Mouse (Mus musculus) neural tube, embryonic 11.5 days (tissue): Measurements from ENCODE around the gene Map2. TPM values are rescaled to one million over a fixed set of nuclear protein-coding genes. Genes with fewer than 3 reads are reported as not detected.

ENCODE experiments used
- ATAC-seq: fragments of 200-750 bp; cut with Nextera tagmentation; 2 replicates; pipeline ENCODE4 v1.8.0; 2017; ENCODE audit warnings: moderate number of reproducible peaks, mild to moderate bottlenecking, moderate TSS enrichment, moderate library complexity; ENCODE audit not compliant: insufficient read depth, low FRiP score, low TSS enrichment
- DNase-seq: peaks from one replicate; pipeline ENCODE4 v3.0.0-alpha.2; 2015; ENCODE audit warnings: low spot score
- H3K27ac ChIP-seq: fragments of 300-500 bp; sonication (generic); 2 replicates; pipeline ENCODE4 v1.5.1; 2014; ENCODE audit warnings: low read depth, mild to moderate bottlenecking, low read length
- H3K27me3 ChIP-seq: fragments of 300-500 bp; sonication (generic); 2 replicates; pipeline ENCODE4 v1.6.1; 2014; ENCODE audit warnings: mild to moderate bottlenecking, low read length, mixed read lengths; ENCODE audit not compliant: control insufficient read depth, insufficient read depth
- H3K36me3 ChIP-seq: fragments of 300-500 bp; sonication (generic); 2 replicates; pipeline ENCODE4 v1.6.1; 2014; ENCODE audit warnings: mild to moderate bottlenecking, low read length, moderate library complexity, mixed read lengths; ENCODE audit not compliant: control insufficient read depth, insufficient read depth
- H3K4me1 ChIP-seq: fragments of 300-500 bp; sonication (generic); 2 replicates; pipeline ENCODE4 v1.6.1; 2014; ENCODE audit warnings: low read length, mixed read lengths; ENCODE audit not compliant: control insufficient read depth, insufficient read depth
- H3K4me2 ChIP-seq: fragments of 300-500 bp; sonication (generic); 2 replicates; pipeline ENCODE4 v1.6.1; 2014; ENCODE audit warnings: low read depth, mild to moderate bottlenecking, moderate library complexity
- H3K4me3 ChIP-seq: fragments of 300-500 bp; sonication (generic); 2 replicates; pipeline ENCODE4 v1.5.1; 2014; ENCODE audit warnings: low read depth, low read length
- H3K9ac ChIP-seq: fragments of 300-500 bp; sonication (generic); 2 replicates; pipeline ENCODE4 v1.6.1; 2014; ENCODE audit warnings: mild to moderate bottlenecking, low read length
- H3K9me3 ChIP-seq: fragments of 300-500 bp; sonication (generic); 2 replicates; pipeline ENCODE4 v1.6.1; 2016; ENCODE audit warnings: low read length; ENCODE audit not compliant: control insufficient read depth
- WGBS: fragments of 180-500 bp; shearing (Covaris S2); extraction: QIAGEN DNeasy Blood & Tissue Kit; methylation state at CpG from one replicate; pipeline ENCODE4 v1.1.7; 2014; 5-methylcytosine and 5-hydroxymethylcytosine counted together
- polyA plus RNA-seq: library from polyadenylated mRNA; unstranded; fragments of >200 nt; fragmentation: Nextera tagmentation; extraction: Ambion mirVana; gene quantifications from 2 replicates; pipeline ENCODE4 v1.2.1, GENCODE M21; 2014

The Map2 gene
- polyA plus RNA-seq, 1 experiment from 2014 or later, result 194 TPM

GRCm38 (mm10) chr1:66223331-66223730, 48.3 kb downstream of the Map2 start:
- H3K27me3 ChIP-seq, result no peaks in the 10 kb centered on the region
- H3K4me3 ChIP-seq, result no peak overlapping the region
- no peaks in the 10 kb centered on the region for H3K36me3 ChIP-seq
- H3K27ac ChIP-seq, result no peak overlapping the region
- ATAC-seq, result no peak
- WGBS, result 17% methylated on average over 1 of the region's 1 CpGs
- H3K9me3 ChIP-seq, result no peaks in the 10 kb centered on the region
- H3K4me1 ChIP-seq, result no peaks in the 10 kb centered on the region
- no peak for DNase-seq
- no peak overlapping the region for H3K4me2 ChIP-seq
- H3K9ac ChIP-seq, result no peak overlapping the region

- no peaks in the 10 kb centered on the region for H3K4me1 ChIP-seq
- no peak for ATAC-seq
- H3K27ac ChIP-seq, result no peak overlapping the region
- no peak overlapping the region for H3K9ac ChIP-seq
- no peaks in the 10 kb centered on the region for H3K36me3 ChIP-seq
- no peak overlapping the region for H3K4me2 ChIP-seq
- H3K9me3 ChIP-seq, result no peaks in the 10 kb centered on the region
- no peak for DNase-seq
- WGBS, result 66% methylated on average over 7 of the region's 7 CpGs
- no peaks in the 10 kb centered on the region for H3K27me3 ChIP-seq
- H3K4me3 ChIP-seq, result no peak overlapping the region
Measured at GRCm38 (mm10) chr1:66226372-66227368, 51.6 kb downstream of the Map2 start.

GRCm38 (mm10) chr1:66228205-66228604, 53.1 kb downstream of the Map2 start:
- Histone ChIP-seq H3K9ac (no peak overlapping the region), H3K4me3 (no peak overlapping the region), H3K9me3 (no peaks in the 10 kb centered on the region), H3K4me2 (no peak overlapping the region), H3K36me3 (no peaks in the 10 kb centered on the region), H3K27me3 (no peaks in the 10 kb centered on the region), H3K4me1 (no peaks in the 10 kb centered on the region), H3K27ac (no peak overlapping the region)
- 74% methylated on average over 3 of the region's 3 CpGs for WGBS
- ATAC-seq, result no peak
- DNase-seq, result no peak

- Histone ChIP-seq H3K9ac (no peak overlapping the region), H3K4me2 (no peak overlapping the region), H3K36me3 (no peaks in the 10 kb centered on the region), H3K27ac (no peak overlapping the region), H3K4me3 (no peak overlapping the region), H3K4me1 (no peaks in the 10 kb centered on the region), H3K27me3 (no peaks in the 10 kb centered on the region), H3K9me3 (no peaks in the 10 kb centered on the region)
- ATAC-seq, result no peak
- DNase-seq, result no peak
- WGBS, result 96% methylated on average over 3 of the region's 3 CpGs
Measured at GRCm38 (mm10) chr1:66230345-66230744, 55.3 kb downstream of the Map2 start.

DNA sequence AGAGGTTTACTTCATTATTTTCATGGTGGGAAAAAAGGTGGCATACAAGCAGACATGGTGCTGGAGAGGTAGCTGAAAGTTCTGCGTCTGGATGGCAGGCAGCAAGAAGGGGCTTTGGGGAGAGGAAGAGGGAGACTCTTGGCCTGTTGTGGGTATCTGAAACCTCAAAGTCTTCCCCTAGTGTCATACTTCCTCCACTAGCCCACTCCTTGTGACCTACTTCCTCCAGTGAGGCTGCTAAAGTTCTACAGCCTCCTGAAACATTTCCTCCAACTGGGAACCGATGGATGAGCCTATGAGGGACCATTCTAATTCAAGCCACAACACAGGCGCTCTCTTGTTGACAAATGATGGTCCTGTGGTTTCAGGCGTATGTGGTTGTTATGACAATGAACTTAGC, 56.9 kb downstream of the Map2 start:
- ATAC-seq (no peak), DNase-seq (no peak)
- no peak overlapping the region for H3K9ac ChIP-seq
- H3K9me3 ChIP-seq, result no peaks in the 10 kb centered on the region
- H3K27me3 ChIP-seq, result no peaks in the 10 kb centered on the region
- H3K27ac ChIP-seq, result no peak overlapping the region
- no peaks in the 10 kb centered on the region for H3K4me1 ChIP-seq
- no peak overlapping the region for H3K4me2 ChIP-seq
- WGBS, result 87% methylated on average over 4 of the region's 4 CpGs
- H3K36me3 ChIP-seq, result no peaks in the 10 kb centered on the region
- no peak overlapping the region for H3K4me3 ChIP-seq

DNA sequence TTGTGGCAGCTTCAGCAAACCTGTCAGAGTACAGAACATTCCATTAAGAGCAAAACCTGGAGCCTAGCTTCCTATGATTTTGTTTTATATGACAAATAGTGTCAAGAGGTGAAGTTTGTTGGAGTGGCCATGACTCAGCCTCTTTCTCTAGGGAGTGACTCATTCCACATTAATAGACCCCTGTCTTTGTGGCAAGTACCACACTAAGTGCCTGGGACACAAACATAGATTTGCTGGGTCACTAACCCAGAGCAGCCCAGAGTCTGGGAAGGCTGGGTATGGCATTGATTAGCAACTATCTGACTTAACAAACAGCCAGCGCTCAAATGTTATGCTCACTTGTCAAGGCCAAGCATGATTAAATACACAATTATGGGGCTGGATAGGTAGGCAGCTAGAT, 69.8 kb downstream of the Map2 start:
- H3K9ac ChIP-seq, result no peak overlapping the region
- no peak overlapping the region for H3K27ac ChIP-seq
- ATAC-seq, result no peak
- 77% methylated on average over 1 of the region's 1 CpGs for WGBS
- no peak overlapping the region for H3K4me2 ChIP-seq
- H3K4me1 ChIP-seq, result peaks cover 3% of the 10 kb centered on the region; the same call in 1 of the 2 replicates
- H3K27me3 ChIP-seq, result no peaks in the 10 kb centered on the region
- no peak for DNase-seq
- no peak overlapping the region for H3K4me3 ChIP-seq
- no peaks in the 10 kb centered on the region for H3K9me3 ChIP-seq
- no peaks in the 10 kb centered on the region for H3K36me3 ChIP-seq

DNA sequence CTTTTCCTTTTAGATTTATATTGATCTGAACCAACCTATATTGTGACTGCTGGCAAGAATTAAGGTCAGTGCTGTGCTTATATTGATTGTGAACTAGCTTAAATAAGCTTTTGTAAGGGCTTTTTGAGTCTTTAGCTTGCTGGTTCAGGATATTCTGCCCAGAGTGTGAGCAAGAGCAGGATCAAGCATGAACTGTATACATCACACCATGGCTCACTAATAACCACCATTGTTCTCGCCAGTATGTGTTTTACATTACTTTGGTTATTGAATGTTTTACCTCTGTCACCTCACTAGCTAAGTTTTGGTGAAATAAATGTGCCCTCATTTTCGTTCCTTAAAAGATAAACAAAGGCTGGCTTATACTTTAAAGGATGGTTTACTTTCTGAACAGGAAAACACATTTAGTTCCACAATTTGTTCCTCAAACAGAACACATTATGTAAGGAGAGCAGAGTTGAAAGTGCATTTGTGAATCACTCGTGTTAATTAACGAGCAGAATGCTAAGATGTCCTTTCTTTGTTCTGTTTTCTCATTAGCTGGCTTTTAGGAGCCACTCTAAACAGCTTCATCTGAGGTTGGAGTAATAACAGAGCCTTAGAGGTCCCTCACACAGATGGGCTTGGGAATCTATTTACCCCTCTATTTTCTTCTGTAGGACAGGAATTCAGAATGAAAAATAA, 76.7 kb downstream of the Map2 start:
- Histone ChIP-seq H3K9ac (no peak overlapping the region), H3K4me1 (peaks cover 3% of the 10 kb centered on the region; the same call in 1 of the 2 replicates), H3K27me3 (no peaks in the 10 kb centered on the region), H3K36me3 (no peaks in the 10 kb centered on the region), H3K9me3 (no peaks in the 10 kb centered on the region), H3K4me3 (no peak overlapping the region), H3K27ac (peak overlapping the region; percentile 11; the same call in 1 of the 2 replicates), H3K4me2 (no peak overlapping the region)
- ATAC-seq (no peak), DNase-seq (no peak)
- WGBS, result 38% methylated on average over 4 of the region's 4 CpGs

GRCm38 (mm10) chr1:66252333-66252724, 77.3 kb downstream of the Map2 start:
- Histone ChIP-seq H3K4me3 (no peak overlapping the region), H3K4me1 (peaks cover 1% of the 10 kb centered on the region; the same call in 1 of the 2 replicates), H3K36me3 (no peaks in the 10 kb centered on the region), H3K27me3 (no peaks in the 10 kb centered on the region), H3K27ac (0 out of 2 replicates have a peak overlapping the region, but pooled peaks have one; percentile 11), H3K4me2 (no peak overlapping the region), H3K9ac (no peak overlapping the region), H3K9me3 (no peaks in the 10 kb centered on the region)
- ATAC-seq (no peak), DNase-seq (no peak)
- 79% methylated on average over 8 of the region's 8 CpGs for WGBS
